Mouse (Mus musculus) frontal cortex, postnatal 10 days (tissue): ENCODE data around the gene Rbfox1.
A peak's percentile ranks its signal among the peaks of the same experiment; 100 is the strongest.

Source experiments
- DNase-seq, 2 experiments: peaks; one replicate each; pipeline ENCODE4 v3.0.0; 2022; ENCODE audit warnings: low spot score in 2 of 2, mixed read lengths in 1 of 2

Rbfox1 gene

DNA sequence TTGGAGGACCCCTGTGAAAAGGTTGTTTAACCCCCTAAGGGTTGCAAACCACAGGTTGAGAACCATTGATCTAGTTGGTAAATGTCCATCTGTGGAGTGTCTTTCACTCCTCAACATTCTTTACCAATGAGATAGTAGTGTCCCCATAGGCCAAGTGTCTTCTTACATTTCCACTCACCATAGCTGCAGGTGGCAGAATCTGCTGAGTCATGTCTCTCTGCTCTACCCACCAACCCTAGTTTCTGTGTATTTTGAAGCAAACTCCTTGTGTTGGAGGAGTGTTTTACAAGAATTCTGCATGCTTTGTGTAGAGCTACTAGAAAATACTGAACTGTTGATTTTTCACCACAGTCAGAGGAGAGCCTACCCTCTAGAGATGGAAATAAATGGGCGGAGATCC lies 1191.2 kb downstream of the Rbfox1 start:
- no peak for DNase-seq

DNA sequence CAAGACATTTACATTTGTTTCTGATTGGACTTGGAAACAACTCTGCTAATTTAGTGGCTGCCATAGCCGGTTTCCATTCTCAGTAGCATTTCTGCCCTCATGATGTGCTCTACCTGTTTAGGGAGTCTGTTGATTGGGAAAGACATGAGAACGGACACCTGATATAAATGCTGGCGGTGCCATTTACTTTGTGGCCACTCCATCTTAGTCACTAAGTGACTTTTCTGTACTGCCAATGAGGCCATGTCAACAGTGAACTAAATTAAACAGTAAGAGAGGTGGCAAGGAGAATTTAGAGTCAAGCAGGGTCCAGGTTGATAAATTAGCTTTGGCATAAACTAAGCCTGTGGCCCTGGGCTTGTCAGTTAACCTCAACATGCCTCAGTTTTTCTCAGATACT lies 1191.6 kb downstream of the Rbfox1 start:
- no peak for DNase-seq

DNA sequence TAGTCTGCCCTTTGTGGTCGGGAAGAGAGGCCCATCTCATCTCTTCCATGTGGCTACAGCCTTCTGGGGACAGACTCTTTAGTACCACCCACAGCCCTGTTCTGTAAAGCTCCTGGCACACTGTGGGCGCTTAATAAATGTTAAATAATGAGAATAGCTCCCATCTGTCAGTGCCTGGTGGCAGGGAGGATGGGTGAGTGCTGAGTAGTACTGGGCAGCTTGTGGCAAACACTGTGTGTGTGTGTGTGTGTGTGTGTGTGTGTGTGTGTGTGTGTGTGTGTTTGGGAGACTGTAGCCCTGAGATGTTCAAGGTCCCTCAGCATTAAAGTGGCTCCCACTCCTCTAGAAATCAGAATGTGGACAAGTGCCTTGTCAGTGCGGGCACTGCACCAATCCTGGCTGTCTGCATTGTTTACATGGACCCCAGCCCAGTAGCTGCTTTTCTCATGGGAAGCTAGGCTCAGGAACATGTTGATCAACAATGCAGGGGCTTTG lies 1196.0 kb downstream of the Rbfox1 start:
- DNase-seq, result no peak

DNA sequence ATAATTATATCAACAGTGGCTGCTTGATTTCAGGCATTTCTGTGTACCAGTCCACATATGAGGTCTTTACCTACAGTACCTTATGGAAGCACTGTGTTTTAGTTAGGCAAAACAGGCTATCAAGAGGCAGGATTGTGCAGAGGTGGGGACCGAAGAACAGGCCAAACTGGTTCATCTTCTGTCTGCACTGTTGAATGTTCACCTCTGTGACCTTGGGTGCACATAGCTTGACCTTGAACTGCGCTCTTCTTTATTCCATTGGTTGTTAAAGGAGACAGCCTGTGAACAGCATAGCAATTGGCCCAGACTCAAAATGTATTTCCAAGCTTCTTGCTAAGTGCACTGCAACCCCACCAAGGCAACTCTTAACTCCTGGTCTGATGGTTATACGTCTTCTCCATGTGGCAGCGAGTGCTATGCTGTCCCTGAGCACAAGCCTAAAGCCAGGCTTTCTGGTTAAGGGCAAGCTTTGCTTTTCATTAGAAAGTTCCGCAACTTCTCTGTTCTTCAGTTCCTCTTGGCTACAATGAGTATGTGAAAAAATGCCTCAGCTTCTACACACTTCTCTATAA lies 1196.6 kb downstream of the Rbfox1 start:
- no peak for DNase-seq

DNA sequence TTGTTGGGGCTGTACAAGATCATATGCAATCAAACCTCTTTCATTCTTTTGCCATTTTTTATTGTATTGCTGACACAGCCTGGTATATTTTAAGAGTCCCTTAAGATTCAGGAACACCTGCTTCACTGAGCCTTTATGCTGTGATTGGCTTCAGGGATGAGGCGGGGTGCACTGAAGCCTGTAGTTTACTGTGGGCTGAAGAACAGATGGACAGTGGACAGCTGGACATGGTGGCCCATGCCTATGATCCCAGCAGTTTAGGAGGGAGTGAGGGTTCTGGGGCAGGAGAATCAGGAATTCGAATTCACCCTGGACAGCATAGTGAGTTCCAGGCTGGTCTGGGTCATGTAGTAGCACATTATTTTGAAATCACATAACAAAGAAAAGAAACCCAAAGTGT lies 1198.8 kb downstream of the Rbfox1 start:
- DNase-seq, result no peak

DNA sequence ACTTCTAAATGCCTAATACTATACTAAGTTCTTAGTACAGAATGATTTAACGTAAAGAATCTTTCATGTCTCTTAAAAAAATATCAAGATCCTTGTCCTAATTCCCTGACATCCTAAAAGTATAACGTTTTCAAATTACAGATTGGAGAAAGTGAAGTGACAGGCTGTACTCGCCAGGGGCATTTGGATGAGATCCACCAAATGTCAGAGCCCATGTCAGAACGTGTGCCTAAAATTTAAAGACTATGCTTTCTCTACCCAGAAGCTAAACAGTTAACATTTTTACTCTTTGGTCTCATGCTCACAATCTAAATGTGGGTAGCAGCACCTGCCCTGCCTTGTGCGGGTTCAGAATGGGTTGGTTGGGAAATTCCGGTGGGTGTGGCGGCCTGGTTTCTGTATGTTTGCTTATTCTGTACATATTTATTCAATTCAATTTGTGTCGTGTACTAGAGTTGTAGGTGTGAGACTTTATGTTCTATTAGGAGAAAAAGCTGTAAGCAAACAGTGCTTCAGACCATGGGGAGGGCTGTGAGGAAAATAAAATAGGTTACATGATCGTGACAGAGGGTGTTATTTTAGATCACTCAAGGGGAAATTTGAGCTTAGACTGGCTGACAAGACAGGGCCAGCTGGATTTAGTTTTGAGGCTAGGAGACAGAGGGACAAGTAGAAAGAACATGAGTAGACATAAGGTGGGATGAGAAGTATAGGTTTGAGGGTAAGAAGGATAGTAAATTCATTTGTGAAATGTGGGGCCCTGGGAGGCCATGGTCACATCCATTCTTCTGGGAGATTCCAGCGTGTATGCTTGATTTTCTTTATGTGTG lies 1203.7 kb downstream of the Rbfox1 start:
- DNase-seq, result no peak

DNA sequence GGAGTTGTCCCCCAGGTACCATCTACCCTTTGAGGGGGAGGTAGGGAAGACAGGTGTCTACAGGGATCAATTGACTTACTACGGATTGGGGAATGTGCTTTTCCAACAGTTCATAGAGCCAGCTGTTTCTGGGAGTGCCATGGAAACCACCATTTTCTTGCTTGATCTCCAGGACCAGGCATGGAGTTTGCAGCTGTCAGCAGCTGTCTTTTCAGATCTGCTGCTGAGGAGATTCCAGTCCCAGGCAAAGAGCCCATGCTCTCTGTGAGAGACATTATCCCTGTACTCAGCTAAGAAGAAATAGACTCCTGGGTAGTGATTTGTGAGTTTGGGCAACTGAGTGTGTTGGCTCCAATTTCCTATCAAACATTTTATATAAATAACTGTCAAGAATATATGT lies 1204.3 kb downstream of the Rbfox1 start:
- DNase-seq, result no peak

DNA sequence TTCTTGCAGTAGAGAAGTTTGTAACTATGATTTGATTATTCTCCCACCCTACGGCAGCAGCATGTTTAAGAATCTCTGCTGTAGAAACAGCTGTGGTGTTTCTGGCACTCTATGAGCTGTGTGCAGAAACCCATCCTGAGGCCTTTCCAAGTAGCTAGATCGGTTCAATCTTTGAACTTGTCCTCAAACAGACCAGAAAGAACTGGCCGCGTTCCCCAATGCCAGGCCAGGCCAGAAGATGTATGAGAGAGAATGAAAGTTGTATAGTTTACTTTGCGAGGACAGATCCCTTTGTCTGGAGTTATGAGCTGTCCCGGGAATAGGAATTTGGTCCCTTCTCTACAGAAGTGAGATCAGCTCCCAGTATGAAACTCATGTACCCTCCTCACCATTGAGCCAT lies 1205.0 kb downstream of the Rbfox1 start:
- no peak for DNase-seq

DNA sequence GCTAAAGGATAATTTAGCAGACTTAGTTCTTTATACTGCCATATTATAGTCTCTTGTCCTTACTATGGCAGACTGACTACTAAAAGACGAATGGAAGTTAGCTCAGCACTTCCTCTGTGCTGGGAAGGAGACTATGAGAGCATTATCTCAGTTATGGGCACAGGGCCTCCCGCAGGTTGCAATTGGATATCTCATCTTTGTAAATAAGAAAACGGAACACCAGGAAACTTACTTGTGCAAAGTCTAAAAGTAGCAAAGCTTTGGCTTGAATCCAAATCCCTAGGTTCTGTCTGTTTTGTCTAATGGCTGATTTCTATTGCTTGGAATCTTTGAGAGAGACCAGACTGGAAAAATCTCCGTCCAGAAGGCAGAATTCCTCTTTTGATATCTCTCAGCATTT lies 1207.7 kb downstream of the Rbfox1 start:
- no peak for DNase-seq

DNA sequence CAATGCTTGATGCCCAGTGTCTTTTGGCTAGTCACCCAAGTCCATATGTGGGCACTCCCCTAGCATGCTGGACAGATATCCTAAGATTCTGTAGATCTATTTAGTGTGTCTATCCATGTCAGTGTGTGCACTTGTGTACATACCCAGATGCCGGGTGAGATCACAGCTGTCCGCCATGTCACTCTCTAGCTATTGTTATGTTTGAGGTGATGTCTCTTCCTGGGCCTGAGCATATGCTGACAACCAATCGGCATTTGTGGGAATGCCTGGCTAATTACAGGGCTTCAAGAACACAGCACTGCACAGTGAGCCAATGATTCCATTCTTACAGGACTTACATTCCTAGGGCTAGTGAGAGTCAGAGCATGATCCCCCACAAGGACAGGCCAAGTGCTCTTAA lies 1208.5 kb downstream of the Rbfox1 start:
- DNase-seq, result no peak

DNA sequence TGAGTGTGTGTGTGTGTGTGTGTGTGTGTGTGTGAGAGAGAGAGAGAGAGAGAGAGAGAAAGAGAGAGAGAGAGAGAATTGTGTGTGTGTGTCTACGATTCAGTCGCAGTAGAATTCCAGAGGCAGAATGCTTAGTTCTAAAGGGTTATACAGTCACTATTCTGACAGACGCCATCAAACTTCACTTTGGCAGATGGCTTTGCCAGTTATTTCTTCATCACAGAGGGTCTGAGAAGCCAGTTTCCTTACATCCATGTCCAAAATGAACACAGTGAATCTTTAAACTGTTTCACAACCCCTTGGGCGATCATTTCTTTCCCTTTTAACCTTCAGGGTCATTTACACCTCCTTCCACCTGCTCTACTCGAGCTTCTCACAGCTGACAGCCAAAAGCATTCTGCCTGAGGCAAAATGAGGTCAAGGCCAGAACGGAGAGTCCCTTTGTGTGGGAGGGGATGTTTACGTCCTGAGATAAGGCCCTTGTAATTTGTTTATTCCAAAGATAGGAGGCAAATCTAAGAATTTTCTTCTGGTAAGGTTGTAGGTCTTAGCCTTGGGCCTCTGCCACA lies 1209.1 kb downstream of the Rbfox1 start:
- DNase-seq, result no peak

DNA sequence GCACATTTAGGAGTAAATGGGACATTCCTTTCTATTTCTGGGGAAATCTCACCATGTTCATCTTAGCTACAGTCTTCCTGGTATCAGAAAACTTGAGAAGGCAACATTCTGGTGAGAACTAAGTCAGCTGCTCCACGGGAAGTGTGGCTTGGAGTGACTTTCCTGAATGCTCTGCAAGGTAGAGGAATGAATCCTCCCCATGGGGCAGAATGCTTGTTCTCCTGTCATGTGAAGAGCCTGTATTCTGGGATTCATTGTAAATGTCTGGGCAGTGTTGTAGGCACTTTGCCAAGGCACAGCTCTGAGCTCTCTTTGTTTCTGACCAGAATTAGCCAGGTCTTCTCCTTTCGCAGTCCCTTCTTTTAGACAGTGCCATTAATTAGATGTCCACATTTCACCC lies 1211.9 kb downstream of the Rbfox1 start:
- DNase-seq, result no peak

DNA sequence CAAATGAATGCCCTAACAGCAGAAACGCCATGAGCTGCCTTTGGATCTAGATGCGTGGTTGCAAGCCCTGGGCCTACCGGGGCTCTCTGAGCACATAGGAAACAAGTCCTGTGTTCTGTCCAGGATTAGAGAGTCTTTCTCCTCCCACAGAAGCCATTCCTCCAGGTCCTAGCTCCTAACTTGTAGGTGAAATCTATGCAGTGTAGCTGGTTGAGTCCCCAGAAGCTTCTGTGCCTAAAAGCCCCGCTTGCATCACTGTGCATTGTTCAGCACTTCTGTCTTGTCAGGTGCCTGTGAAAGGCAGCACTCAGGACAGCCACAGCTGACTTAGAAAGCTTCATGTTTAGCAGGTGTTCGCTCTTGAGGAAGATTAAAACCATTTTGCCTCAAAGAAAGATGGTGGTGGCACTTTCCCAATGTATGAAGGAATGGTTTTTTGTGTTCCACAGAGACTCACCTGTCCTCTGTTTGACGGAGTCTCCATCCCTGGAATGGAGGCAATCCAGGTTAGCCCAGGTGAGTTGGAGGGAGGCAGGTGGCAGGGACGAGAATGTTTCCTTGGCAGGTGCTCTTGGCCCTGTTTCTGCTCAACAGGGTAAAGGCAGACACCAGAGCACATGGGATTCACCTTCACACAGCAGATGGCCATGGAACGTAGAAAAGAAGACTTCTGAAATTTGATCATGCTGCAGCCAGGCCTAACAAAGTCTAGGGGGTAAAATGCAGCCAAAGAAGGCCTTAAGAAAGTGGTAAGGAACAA lies 1213.0 kb downstream of the Rbfox1 start:
- DNase-seq, result no peak

DNA sequence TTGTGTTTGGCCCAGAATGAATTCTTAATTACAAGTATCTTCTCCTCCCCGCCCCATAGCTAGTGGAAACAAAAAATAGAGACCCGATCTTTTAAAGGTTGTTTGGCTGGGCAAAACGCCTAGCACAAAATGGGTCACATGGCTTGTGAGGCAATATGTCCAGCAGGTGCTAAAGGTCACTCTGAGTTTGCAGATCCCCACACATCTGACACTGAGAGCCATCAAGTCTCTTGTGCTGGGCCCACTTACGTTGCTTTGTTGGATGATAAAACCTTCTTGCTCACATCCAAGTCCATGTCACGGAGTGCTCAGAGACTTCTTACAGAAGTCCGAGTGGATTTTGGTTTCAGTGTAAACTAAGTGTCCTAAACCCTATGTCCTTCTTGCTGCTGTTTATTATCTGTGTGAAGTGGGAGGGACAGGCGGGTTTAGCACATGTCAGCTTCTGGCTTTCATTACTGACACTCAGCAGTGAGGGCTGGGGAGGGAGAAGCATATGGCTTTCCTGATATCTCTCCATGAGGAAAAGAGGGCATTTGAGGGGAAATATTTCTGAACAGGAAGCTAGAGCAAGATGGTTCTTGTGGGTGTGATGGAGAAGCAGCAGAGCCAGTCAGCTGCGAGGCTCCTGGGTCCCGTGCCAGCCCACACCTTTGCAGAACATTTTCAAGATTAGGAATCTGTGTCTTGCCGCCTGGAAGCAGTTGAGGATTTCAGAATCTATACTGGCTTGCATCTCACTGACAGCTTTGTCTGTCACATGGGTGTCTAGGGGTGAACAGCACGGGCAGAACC lies 1214.5 kb downstream of the Rbfox1 start:
- DNase-seq, result peak; percentile 49 to 82

DNA sequence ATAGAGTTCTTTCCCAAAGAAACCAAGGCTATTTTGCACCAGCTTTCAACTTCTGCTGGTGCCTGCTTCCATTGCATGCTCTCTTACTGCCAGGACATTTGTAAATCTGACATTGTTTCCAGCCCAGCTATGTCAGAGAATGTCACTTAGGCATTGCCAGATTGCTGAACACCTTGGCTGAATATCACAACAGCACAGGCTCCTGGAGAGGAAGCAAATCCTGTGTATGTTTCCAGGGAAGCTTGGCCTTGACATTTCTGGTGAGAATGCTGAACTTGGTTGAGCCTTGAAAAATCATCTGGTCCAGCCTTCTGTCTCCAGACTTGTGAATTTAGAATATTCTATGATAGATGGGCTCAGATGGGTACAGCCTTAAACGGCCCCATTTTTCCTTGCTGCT lies 1217.3 kb downstream of the Rbfox1 start:
- no peak for DNase-seq

DNA sequence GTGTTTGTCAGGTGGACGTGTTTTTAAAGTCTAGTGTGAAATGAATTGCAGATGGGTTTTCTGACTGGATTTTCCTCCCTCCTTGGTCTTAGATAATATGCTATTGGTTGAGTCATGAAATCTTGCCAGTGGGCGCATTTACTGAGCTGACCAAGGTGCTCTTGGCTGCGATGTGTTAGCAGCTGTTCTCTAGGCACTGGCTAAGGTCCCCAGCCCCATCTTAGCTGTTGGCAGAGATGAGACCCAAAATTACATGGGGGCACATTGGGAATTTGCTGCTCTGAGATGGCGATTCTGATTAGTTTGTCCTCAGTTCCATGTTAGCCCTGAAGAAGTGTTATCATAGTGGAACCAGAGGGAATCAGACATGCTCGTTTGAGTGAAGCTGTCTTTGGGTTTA lies 1218.1 kb downstream of the Rbfox1 start:
- DNase-seq, result no peak

DNA sequence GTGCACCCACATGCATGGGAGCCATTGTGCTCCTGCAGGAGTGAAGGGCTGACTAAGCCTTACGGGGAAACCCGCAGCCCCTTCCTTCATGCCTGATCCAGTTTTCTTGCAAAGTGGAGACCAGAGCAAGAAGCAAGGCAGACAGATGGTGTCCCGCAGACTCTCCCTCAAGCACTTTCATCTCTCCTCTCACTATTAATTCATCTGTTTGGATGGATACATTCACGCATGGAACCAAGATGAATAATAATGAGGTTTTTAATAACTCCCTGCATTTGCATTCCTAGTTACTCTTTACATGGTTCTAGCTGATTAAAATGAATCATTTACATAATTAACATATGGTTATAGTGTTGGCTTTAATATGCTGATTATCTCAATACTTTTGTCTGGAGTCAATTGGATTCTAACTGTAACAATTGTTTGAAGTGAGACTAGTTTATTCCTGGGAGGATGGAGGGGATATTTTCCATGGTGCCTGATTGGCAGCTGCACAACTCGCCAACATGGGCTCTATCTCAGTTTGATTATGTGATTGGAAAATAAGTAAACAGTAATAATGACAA lies 1221.4 kb downstream of the Rbfox1 start:
- DNase-seq, result no peak

DNA sequence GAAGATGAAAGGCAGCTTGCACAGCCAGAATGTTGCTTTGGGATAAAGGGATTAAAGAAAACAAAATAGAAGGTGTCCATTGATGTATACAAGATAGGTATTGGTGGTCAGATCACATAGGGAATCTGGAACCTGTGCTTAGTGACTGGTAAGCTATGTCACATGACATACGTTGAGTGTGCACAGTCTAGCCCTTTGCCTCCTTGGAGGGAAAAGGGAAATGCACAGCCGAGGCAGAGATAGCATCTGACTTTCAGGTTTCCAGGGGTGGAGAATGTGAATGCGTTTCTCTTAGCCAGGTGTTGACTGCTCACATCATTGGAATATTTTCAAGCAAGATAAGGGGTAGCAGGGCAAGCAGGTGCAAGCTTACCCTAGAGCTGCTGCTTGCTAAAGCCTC lies 1230.8 kb downstream of the Rbfox1 start:
- no peak for DNase-seq

DNA sequence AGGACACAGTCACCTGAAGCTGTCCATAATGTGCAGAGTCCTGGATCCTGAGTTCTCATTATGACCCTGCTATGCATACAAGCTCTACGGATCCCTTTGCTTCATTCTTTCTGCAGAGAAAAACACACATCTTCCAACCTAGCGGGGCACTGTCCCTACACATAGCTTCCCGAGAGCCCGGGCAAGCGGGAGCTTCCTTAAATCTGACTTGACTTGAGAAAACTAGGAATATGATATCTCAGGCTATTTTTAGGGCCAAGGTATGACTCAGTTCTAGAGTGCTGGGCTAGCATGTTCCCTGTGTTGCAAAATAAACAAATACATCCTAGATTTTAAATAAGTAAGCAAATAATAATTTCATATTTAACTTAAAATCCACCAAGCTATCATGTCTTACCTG lies 1244.4 kb downstream of the Rbfox1 start:
- DNase-seq, result no peak

DNA sequence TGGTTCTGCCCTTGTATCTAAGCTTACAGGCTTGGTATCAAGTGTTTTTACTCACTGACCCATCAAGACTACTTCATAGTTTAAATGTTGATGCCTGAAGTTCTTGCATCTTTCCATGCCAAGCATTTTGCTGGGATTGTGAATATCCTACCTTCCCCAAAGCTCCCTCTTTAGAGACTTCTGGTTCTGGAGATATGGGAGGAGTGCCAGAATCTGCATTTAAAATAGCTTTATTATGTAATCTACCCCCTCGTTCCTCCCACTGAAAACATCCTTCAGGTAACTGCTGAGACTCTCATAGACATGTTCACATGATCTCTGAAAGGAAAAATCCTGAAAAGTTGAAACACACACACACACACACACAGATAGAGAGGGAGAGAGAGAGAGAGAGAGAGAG lies 1247.3 kb downstream of the Rbfox1 start:
- DNase-seq, result no peak

DNA sequence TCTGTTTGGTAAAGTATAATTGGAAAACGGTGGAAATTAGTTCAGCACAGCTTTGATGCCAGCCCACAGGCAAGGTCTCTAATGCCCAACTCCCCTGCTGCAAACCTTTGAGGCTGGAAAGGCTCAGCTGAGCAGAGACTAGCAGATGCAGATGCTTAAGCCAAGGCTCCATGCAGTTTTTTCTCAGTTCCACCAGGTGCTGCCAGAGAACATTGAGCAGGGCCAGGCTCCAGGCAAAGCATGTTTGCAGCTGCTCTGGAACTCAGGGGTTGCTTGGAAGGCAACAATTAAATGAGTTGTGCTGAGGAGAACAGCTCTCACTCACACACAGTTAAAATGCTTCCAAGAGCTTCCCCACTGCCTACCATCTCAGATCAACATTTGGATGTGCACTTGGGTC lies 1251.8 kb downstream of the Rbfox1 start:
- DNase-seq, result peak in 1 of 2 experiments; percentile 41
